Mouse (Mus musculus): Measurements from ENCODE around the gene Zfp945. TPM values are rescaled to one million over a fixed set of nuclear protein-coding genes. Genes with fewer than 3 reads are reported as not detected.

Zfp945 gene
- 14.3 TPM for polyA plus RNA-seq (2014; fragmentation: Illumina TruSeq; extraction: RNeasy Lipid Tissue Mini Kit (QIAGEN cat#74804); ENCODE audit: low read depth, low replicate concordance)

DNA sequence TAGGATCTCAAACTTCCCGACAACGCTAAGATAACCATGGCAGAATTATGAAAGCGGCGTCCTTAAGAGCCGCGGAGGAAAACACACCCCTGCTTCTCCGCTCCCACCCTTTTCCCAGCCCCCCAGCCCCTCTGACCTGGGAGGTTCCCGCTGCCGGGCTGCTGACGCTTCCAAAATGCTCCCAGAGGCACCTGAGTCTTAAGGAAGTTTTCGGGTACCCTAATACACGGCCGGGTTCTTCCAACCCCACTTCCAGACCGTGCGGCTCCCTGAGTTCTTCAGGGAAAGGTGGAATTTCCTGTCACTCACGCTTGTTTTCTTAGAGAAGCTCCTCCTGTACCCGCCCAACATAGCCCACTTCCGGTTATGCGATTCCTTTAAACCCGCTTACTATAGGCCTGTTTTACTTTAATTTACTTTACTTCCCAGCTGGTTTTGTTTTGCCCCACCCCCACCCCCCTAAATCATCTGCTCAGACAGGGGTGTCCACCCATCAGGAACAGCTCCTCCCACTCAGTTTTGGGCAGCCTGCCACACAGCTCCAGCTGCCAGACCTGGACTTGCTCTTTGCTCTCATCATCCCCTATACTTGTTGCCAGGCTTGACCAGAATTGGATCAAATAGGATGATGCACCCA lies at the start of gene Zfp945:
Gene Zfp945, minus strand, starts transcription at position 290 of the 637 bp plus-strand sequence.

Other genes starting within 250 kb of the Zfp945 start
- gene Vmn2r113, start 75.8 kb upstream of the Zfp945 start, polyA plus RNA-seq (2014; fragmentation: Illumina TruSeq; extraction: RNeasy Lipid Tissue Mini Kit (QIAGEN cat#74804); ENCODE audit: low read depth, low replicate concordance): not detected
- not detected for gene Vmn2r-ps130, start 194.0 kb upstream of the Zfp945 start, polyA plus RNA-seq (2014; fragmentation: Illumina TruSeq; extraction: RNeasy Lipid Tissue Mini Kit (QIAGEN cat#74804); ENCODE audit: low read depth, low replicate concordance)